Mouse (Mus musculus) kidney, postnatal 0 days (tissue): ENCODE measurements around the gene Man2a1. TPM values are rescaled to one million over a fixed set of nuclear protein-coding genes. Genes with fewer than 3 reads are reported as not detected.
A peak's percentile ranks its signal among the peaks of the same experiment; 100 is the strongest.

ENCODE experiments used
- ATAC-seq: fragments of 200-750 bp; cut with Nextera tagmentation; replicated peaks from 2 replicates; pipeline ENCODE4 v1.8.0; 2017; ENCODE audit warnings: low read depth, moderate number of reproducible peaks, moderate TSS enrichment, moderate library complexity; ENCODE audit not compliant: low FRiP score
- DNase-seq: peaks from one replicate; pipeline ENCODE4 v3.0.0-alpha.2; 2016; ENCODE audit warnings: low spot score
- H3K27ac ChIP-seq: fragments of 300-500 bp; sonication (generic); 2 replicates; pipeline ENCODE4 v1.5.1; 2014; ENCODE audit warnings: mild to moderate bottlenecking
- H3K27me3 ChIP-seq: fragments of 300-500 bp; sonication (generic); 2 replicates; pipeline ENCODE4 v1.6.1; 2014; ENCODE audit warnings: low read length, mixed read lengths; ENCODE audit not compliant: insufficient read depth
- H3K36me3 ChIP-seq: fragments of 300-500 bp; sonication (generic); 2 replicates; pipeline ENCODE4 v1.6.1; 2014; ENCODE audit warnings: low read length, mixed read lengths; ENCODE audit not compliant: insufficient read depth
- H3K4me1 ChIP-seq: fragments of 300-500 bp; sonication (generic); replicated peaks from 2 replicates; pipeline ENCODE4 v1.6.1; 2014; ENCODE audit warnings: antibody characterized with exemption, low read length, mixed read lengths; ENCODE audit not compliant: insufficient read depth
- H3K4me2 ChIP-seq: fragments of 300-500 bp; sonication (generic); 2 replicates; pipeline ENCODE4 v1.6.1; 2014; ENCODE audit warnings: mild to moderate bottlenecking, low read length, moderate library complexity, mixed read lengths
- H3K4me3 ChIP-seq: fragments of 300-500 bp; sonication (generic); replicated peaks from 2 replicates; pipeline ENCODE4 v1.5.1; 2014; ENCODE audit warnings: low read depth, low read length
- H3K9ac ChIP-seq: fragments of 300-500 bp; sonication (generic); 2 replicates; pipeline ENCODE4 v1.6.1; 2014; ENCODE audit warnings: low read depth, low read length
- H3K9me3 ChIP-seq: fragments of 300-500 bp; sonication (generic); replicated peaks from 2 replicates; pipeline ENCODE4 v1.6.1; 2016; ENCODE audit warnings: low read length, inconsistent platforms, mixed read lengths
- CTCF ChIP-seq: IDR thresholded peaks from 2 replicates; pipeline ENCODE4 v1.5.1; 2016; ENCODE audit warnings: antibody characterized with exemption, low read depth, mild to moderate bottlenecking, moderate library complexity
- WGBS: fragments of 180-500 bp; shearing (Covaris S2); extraction: QIAGEN DNeasy Blood & Tissue Kit; methylation state at CpG from one replicate; pipeline ENCODE4 v1.1.7; 2014; 5-methylcytosine and 5-hydroxymethylcytosine counted together
- polyA plus RNA-seq: library from polyadenylated mRNA; unstranded; fragments of >200 nt; fragmentation: Nextera tagmentation; extraction: Ambion mirVana; gene quantifications from 2 replicates; pipeline ENCODE4 v1.2.1, GENCODE M21; 2015

Gene Man2a1
- polyA plus RNA-seq, 1 experiment from 2014 or later, result 9.9 TPM

- Histone ChIP-seq H3K4me3 (no peak overlapping the region), H3K27me3 (no peaks in the 10 kb centered on the region), H3K27ac (no peak overlapping the region), H3K9ac (no peak overlapping the region), H3K9me3 (no peaks in the 10 kb centered on the region), H3K4me1 (no peaks in the 10 kb centered on the region), H3K4me2 (no peak overlapping the region), H3K36me3 (peaks cover 43% of the 10 kb centered on the region)
- WGBS, result 38% methylated on average over 6 of the region's 6 CpGs
- ATAC-seq, result peak; percentile 54; the same call in 1 of the 2 replicates
- TF ChIP-seq CTCF, result no peak
- DNase-seq, result peak; percentile 71
These were observed 142.4 kb downstream of the Man2a1 start for GRCm38 (mm10) chr17:64742715-64743605.

GRCm38 (mm10) chr17:64743606-64744300, 143.2 kb downstream of the Man2a1 start:
- no peak for TF ChIP-seq CTCF
- Histone ChIP-seq H3K4me2 (no peak overlapping the region), H3K9ac (no peak overlapping the region), H3K9me3 (no peaks in the 10 kb centered on the region), H3K27me3 (no peaks in the 10 kb centered on the region), H3K27ac (no peak overlapping the region), H3K36me3 (peaks cover 35% of the 10 kb centered on the region), H3K4me1 (no peaks in the 10 kb centered on the region), H3K4me3 (no peak overlapping the region)
- WGBS, result 75% methylated on average over 13 of the region's 13 CpGs
- no peak for DNase-seq
- no peak for ATAC-seq

GRCm38 (mm10) chr17:64746637-64747225, 146.2 kb downstream of the Man2a1 start:
- no peak overlapping the region for H3K4me2 ChIP-seq
- H3K27me3 ChIP-seq, result no peaks in the 10 kb centered on the region
- H3K4me3 ChIP-seq, result no peak overlapping the region
- ATAC-seq (no peak), DNase-seq (no peak)
- no peaks in the 10 kb centered on the region for H3K9me3 ChIP-seq
- 77% methylated on average over 8 of the region's 8 CpGs for WGBS
- H3K4me1 ChIP-seq, result no peaks in the 10 kb centered on the region
- 0 out of 2 replicates have a peak, but pooled peaks cover 30% of the 10 kb centered on the region for H3K36me3 ChIP-seq
- no peak overlapping the region for H3K9ac ChIP-seq
- H3K27ac ChIP-seq, result no peak overlapping the region
- TF ChIP-seq CTCF, result no peak

GRCm38 (mm10) chr17:64747461-64747860, 146.9 kb downstream of the Man2a1 start:
- no peak for TF ChIP-seq CTCF
- H3K36me3 ChIP-seq, result 0 out of 2 replicates have a peak, but pooled peaks cover 33% of the 10 kb centered on the region
- 77% methylated on average over 5 of the region's 5 CpGs for WGBS
- no peak overlapping the region for H3K4me3 ChIP-seq
- no peak for ATAC-seq
- H3K4me1 ChIP-seq, result no peaks in the 10 kb centered on the region
- no peak for DNase-seq
- H3K9ac ChIP-seq, result no peak overlapping the region
- no peak overlapping the region for H3K27ac ChIP-seq
- H3K27me3 ChIP-seq, result no peaks in the 10 kb centered on the region
- no peaks in the 10 kb centered on the region for H3K9me3 ChIP-seq
- H3K4me2 ChIP-seq, result no peak overlapping the region

- TF ChIP-seq CTCF, result no peak
- WGBS, result 75% methylated on average over 2 of the region's 2 CpGs
These were observed 147.6 kb downstream of the Man2a1 start for GRCm38 (mm10) chr17:64748131-64748530.

GRCm38 (mm10) chr17:64749146-64749545, 148.6 kb downstream of the Man2a1 start:
- H3K36me3 ChIP-seq, result 0 out of 2 replicates have a peak, but pooled peaks cover 29% of the 10 kb centered on the region
- no peak overlapping the region for H3K4me3 ChIP-seq
- H3K27ac ChIP-seq, result no peak overlapping the region
- TF ChIP-seq CTCF, result no peak
- no peak for ATAC-seq
- H3K9me3 ChIP-seq, result no peaks in the 10 kb centered on the region
- WGBS, result 78% methylated on average over 1 of the region's 1 CpGs
- H3K27me3 ChIP-seq, result no peaks in the 10 kb centered on the region
- H3K4me1 ChIP-seq, result no peaks in the 10 kb centered on the region
- DNase-seq, result no peak
- no peak overlapping the region for H3K9ac ChIP-seq
- H3K4me2 ChIP-seq, result no peak overlapping the region

More at GRCm38 (mm10) chr17:64748131-64748530, 147.6 kb downstream of the Man2a1 start:
- Histone ChIP-seq H3K4me2 (no peak overlapping the region), H3K9me3 (no peaks in the 10 kb centered on the region), H3K9ac (no peak overlapping the region), H3K4me1 (no peaks in the 10 kb centered on the region), H3K27ac (no peak overlapping the region), H3K4me3 (no peak overlapping the region), H3K36me3 (0 out of 2 replicates have a peak, but pooled peaks cover 32% of the 10 kb centered on the region), H3K27me3 (no peaks in the 10 kb centered on the region)
- ATAC-seq, result no peak
- DNase-seq, result no peak
